Mouse (Mus musculus): ENCODE results near the gene Ehbp1l1. TPM values are rescaled to one million over a fixed set of nuclear protein-coding genes. Genes with fewer than 3 reads are reported as not detected.
A peak's percentile ranks its signal among the peaks of the same experiment; 100 is the strongest.

Ehbp1l1 gene
- polyA plus RNA-seq (2014; fragmentation: Nextera tagmentation; extraction: Ambion mirVana), result 9.2 and 12.5 TPM in 2 replicates

- no peak within 1 kb of the TSS for H3K27ac ChIP-seq
- no peaks in the 10 kb centered on the region for H3K9me3 ChIP-seq (ENCODE audit: control insufficient read depth, low read length)
- peaks cover 49% of the 10 kb centered on the region for H3K4me1 ChIP-seq (replicated peaks; ENCODE audit: control insufficient read depth, insufficient read depth, low read length)
- H3K4me3 ChIP-seq (replicated peaks; ENCODE audit: low read length), result peak within 1 kb of the TSS; percentile 89
- no peaks in the 10 kb centered on the region for H3K27me3 ChIP-seq (ENCODE audit: control insufficient read depth, insufficient read depth, low read length)
- 15% methylated on average over 45 of the region's 49 CpGs for WGBS
- peak within 1 kb of the TSS; percentile 99 for H3K9ac ChIP-seq
- H3K4me2 ChIP-seq (replicated peaks), result peak within 1 kb of the TSS; percentile 100
- peaks cover 53% of the 10 kb centered on the region for H3K36me3 ChIP-seq (replicated peaks; ENCODE audit: control insufficient read depth, insufficient read depth)
- DNase-seq (ENCODE audit: low spot score) (no peak), ATAC-seq (ENCODE audit: low FRiP score) (no peak)
Measured at GRCm38 (mm10) chr19:5725767-5726515, at the start of gene Ehbp1l1. Gene Ehbp1l1, minus strand, starts transcription at chr19:5726317.

GRCm38 (mm10) chr19:5770925-5771860, 45.1 kb upstream of the Ehbp1l1 start, which contains the start of gene Scyl1:
Gene Scyl1, minus strand, starts transcription at chr19:5771419.
- Histone ChIP-seq H3K9me3 (ENCODE audit: control insufficient read depth, low read length) (no peaks in the 10 kb centered on the region), H3K27me3 (ENCODE audit: control insufficient read depth, insufficient read depth, low read length) (no peaks in the 10 kb centered on the region), H3K4me2 (replicated peaks) (peak within 1 kb of the TSS; percentile 66), H3K4me3 (replicated peaks; ENCODE audit: low read length) (peak within 1 kb of the TSS; percentile 67), H3K9ac (peak within 1 kb of the TSS; percentile 81), H3K27ac (peak within 1 kb of the TSS; percentile 81), H3K36me3 (replicated peaks; ENCODE audit: control insufficient read depth, insufficient read depth) (peaks cover 30% of the 10 kb centered on the region), H3K4me1 (replicated peaks; ENCODE audit: control insufficient read depth, insufficient read depth, low read length) (peaks cover 11% of the 10 kb centered on the region)
- under 1% methylated on average over 64 of the region's 64 CpGs for WGBS
- peak; percentile 95 for ATAC-seq (ENCODE audit: low FRiP score)
- peak; percentile 85 for DNase-seq (ENCODE audit: low spot score)

- Histone ChIP-seq H3K9me3 (ENCODE audit: control insufficient read depth, low read length) (no peaks in the 10 kb centered on the region), H3K36me3 (replicated peaks; ENCODE audit: control insufficient read depth, insufficient read depth) (peaks cover 39% of the 10 kb centered on the region), H3K9ac (peak overlapping the region; percentile 81), H3K4me1 (replicated peaks; ENCODE audit: control insufficient read depth, insufficient read depth, low read length) (peaks cover 11% of the 10 kb centered on the region), H3K4me2 (replicated peaks) (peak overlapping the region; percentile 66), H3K27me3 (ENCODE audit: control insufficient read depth, insufficient read depth, low read length) (no peaks in the 10 kb centered on the region), H3K27ac (peak overlapping the region; percentile 81; the same call in 1 of the 2 replicates), H3K4me3 (replicated peaks; ENCODE audit: low read length) (peak overlapping the region; percentile 67)
- peak; percentile 7; the same call in 1 of the 2 replicates for ATAC-seq (ENCODE audit: low FRiP score)
- DNase-seq (ENCODE audit: low spot score), result no peak
- WGBS, result 44% methylated on average over 9 of the region's 9 CpGs
Measured at GRCm38 (mm10) chr19:5770311-5770710, 44.2 kb upstream of the Ehbp1l1 start.

- no peak overlapping the region for H3K4me3 ChIP-seq (replicated peaks; ENCODE audit: low read length)
- peaks cover 65% of the 10 kb centered on the region for H3K36me3 ChIP-seq (replicated peaks; ENCODE audit: control insufficient read depth, insufficient read depth)
- WGBS, result 92% methylated on average over 4 of the region's 4 CpGs
Measured at GRCm38 (mm10) chr19:5767271-5767670, 41.2 kb upstream of the Ehbp1l1 start.

GRCm38 (mm10) chr19:5763163-5763562, 37.0 kb upstream of the Ehbp1l1 start:
- Histone ChIP-seq H3K4me3 (replicated peaks; ENCODE audit: low read length) (no peak overlapping the region), H3K9ac (no peak overlapping the region), H3K27ac (no peak overlapping the region), H3K4me2 (replicated peaks) (no peak overlapping the region), H3K9me3 (ENCODE audit: control insufficient read depth, low read length) (no peaks in the 10 kb centered on the region), H3K4me1 (replicated peaks; ENCODE audit: control insufficient read depth, insufficient read depth, low read length) (no peaks in the 10 kb centered on the region), H3K36me3 (replicated peaks; ENCODE audit: control insufficient read depth, insufficient read depth) (peaks cover 93% of the 10 kb centered on the region), H3K27me3 (ENCODE audit: control insufficient read depth, insufficient read depth, low read length) (peaks cover 7% of the 10 kb centered on the region)
- no peak for DNase-seq (ENCODE audit: low spot score)
- 93% methylated on average over 6 of the region's 6 CpGs for WGBS
- ATAC-seq (ENCODE audit: low FRiP score), result no peak

More at GRCm38 (mm10) chr19:5767271-5767670, 41.2 kb upstream of the Ehbp1l1 start:
- no peak overlapping the region for H3K9ac ChIP-seq
- no peak overlapping the region for H3K27ac ChIP-seq
- ATAC-seq (ENCODE audit: low FRiP score), result no peak
- H3K9me3 ChIP-seq (ENCODE audit: control insufficient read depth, low read length), result no peaks in the 10 kb centered on the region
- peaks cover 11% of the 10 kb centered on the region for H3K4me1 ChIP-seq (replicated peaks; ENCODE audit: control insufficient read depth, insufficient read depth, low read length)
- no peaks in the 10 kb centered on the region for H3K27me3 ChIP-seq (ENCODE audit: control insufficient read depth, insufficient read depth, low read length)
- no peak overlapping the region for H3K4me2 ChIP-seq (replicated peaks)
- DNase-seq (ENCODE audit: low spot score), result no peak

- peaks cover 64% of the 10 kb centered on the region for H3K36me3 ChIP-seq (replicated peaks; ENCODE audit: control insufficient read depth, insufficient read depth)
- H3K27me3 ChIP-seq (ENCODE audit: control insufficient read depth, insufficient read depth, low read length), result peaks cover 44% of the 10 kb centered on the region
- DNase-seq (ENCODE audit: low spot score) (no peak), ATAC-seq (ENCODE audit: low FRiP score) (no peak)
- no peak overlapping the region for H3K9ac ChIP-seq
- no peak overlapping the region for H3K27ac ChIP-seq
- H3K4me2 ChIP-seq (replicated peaks), result no peak overlapping the region
- H3K9me3 ChIP-seq (ENCODE audit: control insufficient read depth, low read length), result no peaks in the 10 kb centered on the region
- H3K4me1 ChIP-seq (replicated peaks; ENCODE audit: control insufficient read depth, insufficient read depth, low read length), result peaks cover 10% of the 10 kb centered on the region; the same call in 1 of the 2 replicates
- 84% methylated on average over 14 of the region's 14 CpGs for WGBS
- no peak overlapping the region for H3K4me3 ChIP-seq (replicated peaks; ENCODE audit: low read length)
Measured at GRCm38 (mm10) chr19:5758878-5759403, 32.8 kb upstream of the Ehbp1l1 start.

- Histone ChIP-seq H3K27ac (no peak overlapping the region), H3K9ac (0 out of 2 replicates have a peak overlapping the region, but pooled peaks have one; percentile 0), H3K9me3 (ENCODE audit: control insufficient read depth, low read length) (no peaks in the 10 kb centered on the region), H3K27me3 (ENCODE audit: control insufficient read depth, insufficient read depth, low read length) (peaks cover 63% of the 10 kb centered on the region), H3K4me2 (replicated peaks) (peak overlapping the region; percentile 30), H3K4me3 (replicated peaks; ENCODE audit: low read length) (no peak overlapping the region; the same call in 1 of the 2 replicates), H3K36me3 (replicated peaks; ENCODE audit: control insufficient read depth, insufficient read depth) (peaks cover 51% of the 10 kb centered on the region), H3K4me1 (replicated peaks; ENCODE audit: control insufficient read depth, insufficient read depth, low read length) (peaks cover 10% of the 10 kb centered on the region; the same call in 1 of the 2 replicates)
- no peak for DNase-seq (ENCODE audit: low spot score)
- WGBS, result 15% methylated on average over 36 of the region's 36 CpGs
- ATAC-seq (ENCODE audit: low FRiP score), result peak; percentile 44; the same call in 1 of the 2 replicates
Measured at GRCm38 (mm10) chr19:5756991-5757636, 31.0 kb upstream of the Ehbp1l1 start.

GRCm38 (mm10) chr19:5756321-5756985, 30.3 kb upstream of the Ehbp1l1 start:
- WGBS, result 11% methylated on average over 28 of the region's 29 CpGs
- Histone ChIP-seq H3K36me3 (replicated peaks; ENCODE audit: control insufficient read depth, insufficient read depth) (peaks cover 46% of the 10 kb centered on the region), H3K9ac (0 out of 2 replicates have a peak overlapping the region, but pooled peaks have one; percentile 0), H3K9me3 (ENCODE audit: control insufficient read depth, low read length) (no peaks in the 10 kb centered on the region), H3K27me3 (ENCODE audit: control insufficient read depth, insufficient read depth, low read length) (peaks cover 69% of the 10 kb centered on the region), H3K27ac (no peak overlapping the region), H3K4me1 (replicated peaks; ENCODE audit: control insufficient read depth, insufficient read depth, low read length) (peaks cover 10% of the 10 kb centered on the region; the same call in 1 of the 2 replicates), H3K4me3 (replicated peaks; ENCODE audit: low read length) (no peak overlapping the region; the same call in 1 of the 2 replicates), H3K4me2 (replicated peaks) (peak overlapping the region; percentile 30)
- ATAC-seq (ENCODE audit: low FRiP score) (peak; percentile 35; the same call in 1 of the 2 replicates), DNase-seq (ENCODE audit: low spot score) (no peak)

Measured in hindbrain, embryonic 14.5 days (tissue).